Mouse (Mus musculus): ENCODE results near the gene Pigyl. TPM values are rescaled to one million over a fixed set of nuclear protein-coding genes. Genes with fewer than 3 reads are reported as not detected.
"Not testable (repeated sequence)": the region's sequence is repeated elsewhere in the genome, so short reads cannot be mapped to it uniquely, and the experiment has no call there.

The Pigyl gene
- total and polyA plus RNA-seq, 3 experiments = 24.8 to 86.5 (median 34.1) TPM

GRCm38 (mm10) chr9:22144304-22144965 is 12.2 kb upstream of the Pigyl start:
- ATAC-seq (ENCODE audit: extremely low read depth, insufficient number of reproducible peaks, low FRiP score, poor library complexity, severe bottlenecking) (peak; percentile 40), DNase-seq (ENCODE audit: low spot score) (no peak)
- peaks cover 7% of the 10 kb centered on the region for H3K9me3 ChIP-seq (replicated peaks)

GRCm38 (mm10) chr9:22149426-22150248 is 7.0 kb upstream of the Pigyl start:
- DNase-seq (ENCODE audit: low spot score) (no peak), ATAC-seq (ENCODE audit: extremely low read depth, insufficient number of reproducible peaks, low FRiP score, poor library complexity, severe bottlenecking) (peak; percentile 76)
- TF ChIP-seq POLR2AphosphoS5 (IDR thresholded peaks at IDR 0.05; ENCODE audit: insufficient replicate concordance, low read depth, low read length) (no peak), GATA2 (IDR thresholded peaks at IDR 0.05; ENCODE audit: borderline replicate concordance, low read depth, low read length) (no peak), TAL1 (conservative IDR thresholded peaks at IDR 0.05; ENCODE audit: low read depth, low read length) (no peak), GATA1 (IDR thresholded peaks at IDR 0.05; ENCODE audit: borderline replicate concordance, low read length) (no peak), CTCF (IDR thresholded peaks at IDR 0.05; ENCODE audit: low read depth, low read length) (no peak)
- Histone ChIP-seq H3K36me3 (replicated peaks) (no peaks in the 10 kb centered on the region), H3K27me3 (ENCODE audit: insufficient read depth, low read length) (peaks cover 8% of the 10 kb centered on the region; the same call in 1 of the 2 replicates), H3K4me3 (ENCODE audit: low read depth, low read length) (peak overlapping the region; percentile 62; the same call in 1 of the 2 replicates), H3K4me1 (ENCODE audit: insufficient read depth, low read depth, low read length) (peaks cover 24% of the 10 kb centered on the region), H3K9me3 (replicated peaks) (0 out of 2 replicates have a peak, but pooled peaks cover 3% of the 10 kb centered on the region)

More at GRCm38 (mm10) chr9:22144304-22144965, 12.2 kb upstream of the Pigyl start:
- TF ChIP-seq GATA2 (IDR thresholded peaks at IDR 0.05; ENCODE audit: borderline replicate concordance, low read depth, low read length) (no peak), GATA1 (IDR thresholded peaks at IDR 0.05; ENCODE audit: borderline replicate concordance, low read length) (no peak), CTCF (IDR thresholded peaks at IDR 0.05; ENCODE audit: low read depth, low read length) (no peak), TAL1 (conservative IDR thresholded peaks at IDR 0.05; ENCODE audit: low read depth, low read length) (no peak), POLR2AphosphoS5 (IDR thresholded peaks at IDR 0.05; ENCODE audit: insufficient replicate concordance, low read depth, low read length) (no peak)
- Histone ChIP-seq H3K36me3 (replicated peaks) (no peaks in the 10 kb centered on the region), H3K27me3 (ENCODE audit: insufficient read depth, low read length) (no peaks in the 10 kb centered on the region), H3K4me3 (ENCODE audit: low read depth, low read length) (no peak overlapping the region), H3K4me1 (ENCODE audit: insufficient read depth, low read depth, low read length) (peaks cover 26% of the 10 kb centered on the region)

GRCm38 (mm10) chr9:22150249-22150693 is 6.4 kb upstream of the Pigyl start:
- not testable (repeated sequence) for H3K9me3 ChIP-seq (replicated peaks); ATAC-seq (ENCODE audit: extremely low read depth, insufficient number of reproducible peaks, low FRiP score, poor library complexity, severe bottlenecking); H3K27me3 ChIP-seq (ENCODE audit: insufficient read depth, low read length); H3K36me3 ChIP-seq (replicated peaks); DNase-seq (ENCODE audit: low spot score)
- Histone ChIP-seq H3K4me1 (ENCODE audit: insufficient read depth, low read depth, low read length) (peaks cover 23% of the 10 kb centered on the region), H3K4me3 (ENCODE audit: low read depth, low read length) (peak overlapping the region; percentile 49; the same call in 1 of the 2 replicates)

- ATAC-seq (ENCODE audit: extremely low read depth, insufficient number of reproducible peaks, low FRiP score, poor library complexity, severe bottlenecking) (no peak), DNase-seq (ENCODE audit: low spot score) (no peak)
- TF ChIP-seq POLR2AphosphoS5 (IDR thresholded peaks at IDR 0.05; ENCODE audit: insufficient replicate concordance, low read depth, low read length) = no peak
- no peak for TF ChIP-seq TAL1 (conservative IDR thresholded peaks at IDR 0.05; ENCODE audit: low read depth, low read length)
- no peak for TF ChIP-seq CTCF (IDR thresholded peaks at IDR 0.05; ENCODE audit: low read depth, low read length)
- no peak for TF ChIP-seq GATA2 (IDR thresholded peaks at IDR 0.05; ENCODE audit: borderline replicate concordance, low read depth, low read length)
- no peak for TF ChIP-seq GATA1 (IDR thresholded peaks at IDR 0.05; ENCODE audit: borderline replicate concordance, low read length)
- no peaks in the 10 kb centered on the region for H3K36me3 ChIP-seq (replicated peaks)
- H3K4me3 ChIP-seq (ENCODE audit: low read depth, low read length) = no peak overlapping the region
- peaks cover 8% of the 10 kb centered on the region; the same call in 1 of the 2 replicates for H3K27me3 ChIP-seq (ENCODE audit: insufficient read depth, low read length)
- 0 out of 2 replicates have a peak, but pooled peaks cover 3% of the 10 kb centered on the region for H3K9me3 ChIP-seq (replicated peaks)
- H3K4me1 ChIP-seq (ENCODE audit: insufficient read depth, low read depth, low read length) = peaks cover 25% of the 10 kb centered on the region
Observed at GRCm38 (mm10) chr9:22150946-22151345, 5.7 kb upstream of the Pigyl start.

GRCm38 (mm10) chr9:22153810-22154209 is 2.8 kb upstream of the Pigyl start:
- ATAC-seq (ENCODE audit: extremely low read depth, insufficient number of reproducible peaks, low FRiP score, poor library complexity, severe bottlenecking) = no peak
- TF ChIP-seq GATA1 (IDR thresholded peaks at IDR 0.05; ENCODE audit: borderline replicate concordance, low read length) = no peak
- DNase-seq (ENCODE audit: low spot score) = no peak

DNA sequence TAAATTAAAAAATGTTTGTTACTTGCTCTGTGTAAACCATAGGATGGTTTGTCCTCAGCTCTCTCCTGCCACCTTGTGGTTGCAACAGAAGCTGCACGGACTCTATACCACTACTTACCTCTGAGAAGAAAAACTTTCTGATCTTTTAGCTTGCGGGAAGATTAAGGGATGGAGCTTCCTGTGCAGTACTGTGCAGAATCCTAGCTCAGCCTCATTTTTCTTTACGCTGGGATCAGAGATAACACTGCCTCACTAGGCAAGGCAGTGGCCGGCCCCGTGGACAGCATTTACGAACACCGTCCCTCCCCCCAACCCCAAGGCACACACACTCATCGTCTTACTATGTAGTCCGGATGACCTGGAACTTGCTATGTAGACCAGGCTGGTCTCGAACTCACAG is 1.0 kb upstream of the Pigyl start:
- Histone ChIP-seq H3K4me1 (ENCODE audit: insufficient read depth, low read depth, low read length) (peaks cover 31% of the 10 kb centered on the region), H3K4me3 (ENCODE audit: low read depth, low read length) (no peak overlapping the region; the same call in 1 of the 2 replicates), H3K36me3 (replicated peaks) (peaks cover 16% of the 10 kb centered on the region), H3K27me3 (ENCODE audit: insufficient read depth, low read length) (peaks cover 8% of the 10 kb centered on the region; the same call in 1 of the 2 replicates), H3K9me3 (replicated peaks) (0 out of 2 replicates have a peak, but pooled peaks cover 3% of the 10 kb centered on the region)
- ATAC-seq (ENCODE audit: extremely low read depth, insufficient number of reproducible peaks, low FRiP score, poor library complexity, severe bottlenecking) = 0 out of 2 replicates have a peak, but pooled peaks have one; percentile 31
- no peak for DNase-seq (ENCODE audit: low spot score)
- TF ChIP-seq TAL1 (conservative IDR thresholded peaks at IDR 0.05; ENCODE audit: low read depth, low read length) (no peak), GATA2 (IDR thresholded peaks at IDR 0.05; ENCODE audit: borderline replicate concordance, low read depth, low read length) (no peak), POLR2AphosphoS5 (IDR thresholded peaks at IDR 0.05; ENCODE audit: insufficient replicate concordance, low read depth, low read length) (no peak), GATA1 (IDR thresholded peaks at IDR 0.05; ENCODE audit: borderline replicate concordance, low read length) (no peak), CTCF (IDR thresholded peaks at IDR 0.05; ENCODE audit: low read depth, low read length) (peak; percentile 64)

More at GRCm38 (mm10) chr9:22153810-22154209, 2.8 kb upstream of the Pigyl start:
- H3K4me1 ChIP-seq (ENCODE audit: insufficient read depth, low read depth, low read length) = peaks cover 45% of the 10 kb centered on the region
- H3K36me3 ChIP-seq (replicated peaks) = peaks cover 14% of the 10 kb centered on the region
- no peak overlapping the region for H3K4me3 ChIP-seq (ENCODE audit: low read depth, low read length)
- H3K9me3 ChIP-seq (replicated peaks) = 0 out of 2 replicates have a peak, but pooled peaks cover 3% of the 10 kb centered on the region
- peaks cover 8% of the 10 kb centered on the region; the same call in 1 of the 2 replicates for H3K27me3 ChIP-seq (ENCODE audit: insufficient read depth, low read length)

Data from G1E (cell line).